Mouse (Mus musculus): ENCODE data around the gene Plxnd1.

The Plxnd1 gene

DNA sequence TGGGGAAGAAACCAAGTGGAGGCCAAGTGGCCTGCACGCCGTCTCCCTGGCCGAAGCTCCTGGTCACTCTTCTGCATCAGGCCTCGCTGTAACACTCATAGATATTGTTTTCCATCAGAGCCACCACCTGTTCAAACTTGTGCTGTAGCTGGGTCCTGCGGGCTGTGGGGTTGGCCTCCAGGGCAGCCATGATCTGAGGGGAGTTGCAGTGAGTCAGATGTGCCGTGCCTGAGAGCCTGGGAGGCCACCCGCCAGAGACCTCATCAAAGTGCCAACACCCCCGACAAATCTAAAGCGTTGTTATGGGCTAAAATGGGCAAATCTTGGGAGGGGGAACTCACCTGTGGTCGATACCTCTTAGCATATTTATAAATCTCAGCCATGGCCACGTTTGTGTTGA, 39.1 kb downstream of the Plxnd1 start:
- DNase-seq, result no peak

DNA sequence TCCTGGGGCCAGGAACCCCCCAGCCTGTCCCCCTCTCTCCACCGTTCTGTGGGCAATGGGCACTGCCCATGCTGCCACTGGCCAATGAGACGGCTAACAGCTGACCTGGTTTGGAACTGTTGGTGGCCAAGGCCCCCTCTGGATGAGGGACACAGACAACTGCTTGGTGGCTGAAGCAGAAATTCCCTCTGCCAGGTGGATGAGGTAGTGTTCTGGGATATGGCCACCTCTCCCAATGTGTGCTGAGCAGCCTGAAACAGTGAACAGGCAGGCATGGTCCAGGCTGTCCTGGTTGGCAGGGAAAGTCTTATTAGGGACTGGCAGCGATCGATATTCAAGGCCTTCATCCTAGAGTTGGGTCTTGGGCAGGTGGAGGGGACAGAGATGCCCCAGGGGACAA, 39.6 kb downstream of the Plxnd1 start:
- no peak for DNase-seq

DNA sequence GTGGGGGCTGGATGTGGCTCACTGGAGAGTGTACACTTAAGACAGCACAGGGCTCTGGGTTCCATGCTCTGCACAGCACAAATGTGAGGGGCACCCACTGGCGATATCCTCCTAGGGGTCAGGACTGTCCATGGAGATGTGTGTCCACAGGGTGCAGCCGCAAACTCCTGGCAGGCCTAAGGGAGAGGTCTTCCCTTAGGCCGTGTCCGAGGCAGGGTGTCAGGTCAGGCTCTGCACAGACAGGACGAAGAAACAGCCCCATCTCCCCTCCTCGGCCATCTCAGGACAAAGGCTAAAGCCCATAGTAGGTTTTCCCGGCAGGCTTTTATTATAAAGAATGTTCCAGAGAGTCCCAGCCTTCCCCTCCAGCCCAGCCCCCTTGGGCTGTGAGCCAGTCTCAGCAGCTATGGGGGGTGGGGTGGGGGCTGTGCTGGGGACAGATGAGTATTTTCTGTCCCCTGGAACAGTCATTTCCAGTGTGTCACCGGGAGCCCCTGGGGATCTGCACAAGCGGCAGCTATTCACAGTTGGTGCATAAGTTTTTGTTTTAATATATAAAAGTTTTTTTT, 40.2 kb downstream of the Plxnd1 start:
- no peak for DNase-seq

DNA sequence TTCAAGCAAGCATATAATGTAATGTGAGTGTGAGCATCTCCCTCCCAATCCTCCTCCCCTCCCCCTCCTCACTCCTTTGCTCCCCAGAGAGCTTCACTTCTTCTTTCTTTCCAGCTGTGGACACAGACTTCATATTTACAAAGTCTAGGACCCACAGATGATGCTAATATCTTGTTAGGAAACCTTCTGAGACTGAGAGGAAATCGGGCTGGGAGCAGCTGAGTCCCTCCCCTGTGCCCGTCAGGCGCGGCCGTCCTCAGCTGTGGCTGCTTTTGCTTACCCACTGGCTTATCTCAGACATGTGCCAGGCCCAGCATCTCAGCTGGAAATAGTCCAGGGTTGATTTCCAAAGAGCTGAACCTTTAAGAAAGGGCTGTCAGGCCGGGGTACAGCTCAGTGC, 48.4 kb downstream of the Plxnd1 start:
- no peak for DNase-seq

DNA sequence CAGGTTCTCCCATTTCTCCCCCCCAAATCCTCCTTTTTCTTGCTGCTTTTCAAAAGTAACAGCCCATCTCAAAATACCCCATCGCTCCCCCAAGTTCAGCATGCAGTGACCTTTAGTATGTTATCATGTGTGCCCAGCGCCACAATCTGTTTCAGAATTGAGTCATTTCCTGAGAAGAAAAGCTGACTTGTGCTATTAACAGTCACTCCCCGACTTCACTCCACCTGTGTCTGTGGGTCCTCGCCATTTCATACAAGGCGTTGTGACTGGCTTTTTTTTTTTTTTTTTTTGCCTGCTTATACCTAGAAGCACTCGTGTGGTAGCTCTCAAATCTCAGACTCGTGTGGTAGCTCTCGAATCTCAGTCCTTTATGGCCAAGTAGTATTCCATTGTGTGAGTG, 49.2 kb downstream of the Plxnd1 start:
- no peak for DNase-seq

DNA sequence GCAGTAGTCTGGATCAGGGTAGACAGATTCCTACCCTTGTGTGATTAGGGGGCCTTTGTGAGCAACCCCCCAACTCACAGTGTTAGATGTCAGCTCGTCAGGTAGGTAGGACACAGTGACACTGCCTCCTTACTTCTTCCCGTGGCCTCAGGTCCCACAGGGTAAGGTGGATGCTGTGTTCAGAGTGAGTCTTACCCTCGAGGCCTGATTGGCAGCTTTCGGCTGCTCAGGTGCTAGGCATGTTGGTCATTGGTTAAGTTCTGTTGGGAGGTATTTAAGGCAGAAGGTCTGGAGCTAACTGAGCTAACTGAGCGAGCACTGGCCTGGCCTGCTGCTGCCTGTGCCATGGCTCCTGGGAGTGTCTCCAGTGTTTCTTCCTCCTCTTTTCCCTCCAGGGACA, 50.2 kb downstream of the Plxnd1 start, which contains the start of gene H1foo:
H1foo (plus strand) TSS at position 301 of the 400 bp plus-strand sequence.
- DNase-seq, result no peak

DNA sequence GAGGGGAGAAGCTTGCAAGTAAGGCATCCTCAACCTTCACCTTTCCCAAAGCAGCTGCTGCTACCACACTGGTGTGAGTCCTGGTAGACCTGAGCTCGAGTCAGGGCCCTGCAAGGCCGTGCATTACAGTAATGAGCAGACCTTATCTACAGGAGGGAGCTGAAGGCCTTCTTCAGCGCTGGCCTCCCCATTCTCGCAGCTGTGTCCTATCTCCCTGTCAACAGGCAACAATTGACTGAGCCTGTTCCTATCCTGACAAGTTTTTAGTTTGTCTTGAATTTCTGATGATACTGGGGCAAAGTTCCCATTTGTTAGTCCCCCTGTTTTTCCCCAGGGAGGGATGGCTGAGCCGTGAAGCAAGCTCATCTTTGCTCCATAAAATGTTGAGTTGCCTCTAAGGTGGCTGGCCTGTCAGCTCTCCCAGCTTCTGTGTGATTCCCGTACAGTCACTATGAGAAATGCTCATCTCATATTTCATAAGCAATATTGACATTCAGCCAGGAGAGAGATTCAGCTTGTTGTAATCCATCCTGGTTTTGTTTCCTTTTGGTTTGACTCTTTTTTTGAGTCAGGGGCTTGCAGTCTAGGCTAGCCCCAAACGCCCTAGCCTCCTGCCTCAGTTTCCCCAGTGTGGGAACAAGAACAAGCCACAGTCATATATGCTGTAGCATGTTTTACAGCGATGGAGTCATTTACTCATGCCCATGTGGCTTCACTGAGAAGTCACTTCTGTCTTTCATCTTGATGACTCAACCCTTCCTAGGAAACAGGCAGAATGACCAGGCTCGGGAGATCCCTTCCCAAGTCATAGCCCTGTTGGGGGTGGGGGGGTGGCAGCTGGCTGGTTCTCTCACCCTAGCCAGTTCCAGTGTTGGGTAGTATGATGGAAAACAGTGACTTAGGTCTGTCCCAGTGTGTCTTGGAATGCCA, 51.0 kb downstream of the Plxnd1 start:
- no peak for DNase-seq

DNA sequence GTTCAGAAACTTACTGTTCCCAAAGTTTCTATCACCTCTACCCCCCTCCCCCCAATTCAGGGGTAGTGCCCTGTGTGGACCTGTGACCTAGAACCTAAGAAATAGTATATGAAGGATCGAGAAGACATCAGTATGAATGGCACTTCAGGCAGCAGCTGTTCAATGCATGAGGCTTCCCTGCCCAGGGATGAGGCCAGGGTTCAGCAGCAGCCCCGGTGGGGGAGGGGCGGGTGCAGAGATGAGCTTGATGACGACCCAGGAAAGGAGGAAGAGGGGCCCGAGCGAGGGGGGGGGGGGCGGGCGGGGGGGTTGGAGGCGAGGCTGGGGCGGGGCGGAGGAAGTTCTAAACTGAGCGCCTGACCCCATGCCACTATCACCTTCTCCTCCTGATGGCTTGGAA, 53.7 kb downstream of the Plxnd1 start:
- peak; percentile 56 for DNase-seq

DNA sequence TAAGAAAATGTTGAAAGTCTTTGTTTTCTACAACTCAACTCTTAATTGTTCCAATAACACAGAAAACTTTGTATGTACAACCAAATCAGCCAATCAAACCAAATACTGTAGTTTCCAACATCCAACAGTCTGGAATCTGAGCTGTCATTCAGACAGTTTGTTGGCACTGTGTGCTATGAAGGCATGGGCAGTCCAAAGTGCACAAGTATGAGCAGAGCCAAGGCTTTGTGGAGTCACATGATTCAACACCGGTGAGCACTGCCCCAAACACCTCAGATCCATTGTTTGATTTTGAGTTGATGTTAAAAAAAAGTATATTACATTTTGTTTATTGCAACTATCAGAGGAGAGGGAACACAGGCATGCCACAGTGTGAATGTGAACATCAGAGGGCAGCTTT, 54.2 kb downstream of the Plxnd1 start:
- DNase-seq, result no peak

DNA sequence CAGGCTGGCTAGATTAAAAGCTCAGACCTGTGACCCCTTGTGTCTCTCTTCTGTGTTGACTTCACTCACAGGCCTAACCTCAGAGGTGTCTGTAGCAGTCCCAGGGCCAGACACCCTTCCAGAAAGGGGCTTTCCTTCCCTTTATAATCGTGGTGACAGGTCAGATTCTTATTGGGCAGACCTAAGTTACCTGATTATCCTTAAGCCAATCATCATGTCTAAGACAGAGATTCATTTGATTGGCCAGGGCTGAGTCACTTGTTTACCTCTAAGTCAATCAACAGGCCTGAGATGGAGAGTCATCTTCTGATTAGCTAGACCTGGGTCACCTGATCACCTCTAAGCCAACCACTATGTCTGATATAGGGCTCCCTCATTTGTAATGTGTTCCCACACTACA, 56.0 kb downstream of the Plxnd1 start:
- DNase-seq, result no peak

DNA sequence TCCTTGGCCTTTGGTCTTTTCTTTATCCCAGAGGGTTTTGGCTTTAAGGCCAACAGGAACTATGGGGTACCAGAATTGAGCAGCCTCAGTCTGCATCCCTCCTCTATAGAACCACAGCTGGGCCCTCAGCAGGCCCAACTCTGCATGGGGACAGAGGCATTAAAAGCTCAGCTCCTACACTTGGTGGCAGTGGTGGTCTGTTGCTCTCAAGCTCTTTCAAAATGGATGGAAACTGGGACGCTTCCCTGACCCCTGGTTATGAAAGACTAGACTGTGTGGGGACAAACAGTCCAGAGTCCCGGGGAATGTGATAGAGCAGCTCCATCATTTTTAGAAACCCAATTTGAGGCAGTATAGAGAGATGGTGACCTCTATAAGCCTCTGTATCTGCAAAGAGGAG, 56.8 kb downstream of the Plxnd1 start:
- no peak for DNase-seq

DNA sequence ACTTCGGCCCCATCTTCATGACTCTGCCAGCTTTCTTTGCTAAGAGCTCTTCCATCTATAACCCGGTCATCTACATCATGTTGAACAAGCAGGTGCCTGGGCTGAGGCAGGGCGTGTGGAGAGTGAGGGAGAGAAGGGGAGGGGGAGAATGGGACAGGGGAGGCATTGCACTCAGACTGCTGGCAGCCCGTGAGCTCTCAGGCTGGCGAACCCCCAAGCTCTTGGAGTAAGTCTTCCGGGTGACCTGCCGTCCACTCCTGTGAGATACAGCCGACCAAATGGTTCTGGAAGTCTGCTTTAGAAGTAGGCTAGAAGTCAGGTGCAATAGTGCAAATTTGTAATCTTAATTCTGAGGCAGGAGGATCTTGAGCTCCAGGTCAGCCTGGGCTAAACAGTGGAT, 59.3 kb downstream of the Plxnd1 start:
- no peak for DNase-seq

DNA sequence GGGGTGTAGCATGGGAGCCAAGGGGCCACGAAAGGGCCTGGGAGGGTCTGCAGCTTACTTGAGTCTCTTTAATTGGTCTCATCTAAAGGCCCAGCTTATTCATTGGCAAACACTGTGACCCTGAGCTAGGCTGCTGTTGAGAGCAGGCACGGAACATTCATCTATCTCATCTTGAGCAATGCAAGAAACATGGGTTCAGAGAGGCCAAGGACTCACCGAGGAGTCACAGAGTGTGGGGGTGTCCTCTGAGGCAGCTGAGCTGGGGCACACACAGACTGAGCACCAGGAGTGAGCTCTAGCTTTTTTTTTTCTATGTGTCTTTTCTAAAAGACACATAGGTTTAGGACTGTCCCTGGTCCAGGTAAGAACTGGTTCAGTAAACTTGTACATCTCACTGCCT, 62.4 kb downstream of the Plxnd1 start:
- no peak for DNase-seq

DNA sequence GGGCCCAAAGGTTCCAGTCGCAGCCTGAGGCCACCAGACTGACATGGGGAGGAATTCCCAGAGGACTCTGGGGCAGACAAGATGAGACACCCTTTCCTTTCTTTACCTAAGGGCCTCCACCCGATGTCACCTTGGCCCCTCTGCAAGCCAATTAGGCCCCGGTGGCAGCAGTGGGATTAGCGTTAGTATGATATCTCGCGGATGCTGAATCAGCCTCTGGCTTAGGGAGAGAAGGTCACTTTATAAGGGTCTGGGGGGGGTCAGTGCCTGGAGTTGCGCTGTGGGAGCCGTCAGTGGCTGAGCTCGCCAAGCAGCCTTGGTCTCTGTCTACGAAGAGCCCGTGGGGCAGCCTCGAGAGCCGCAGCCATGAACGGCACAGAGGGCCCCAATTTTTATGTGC, 63.2 kb downstream of the Plxnd1 start, which contains the start of gene Rho:
Rho (plus strand) TSS at position 110 of the 400 bp plus-strand sequence.
- DNase-seq, result peak; percentile 44

DNA sequence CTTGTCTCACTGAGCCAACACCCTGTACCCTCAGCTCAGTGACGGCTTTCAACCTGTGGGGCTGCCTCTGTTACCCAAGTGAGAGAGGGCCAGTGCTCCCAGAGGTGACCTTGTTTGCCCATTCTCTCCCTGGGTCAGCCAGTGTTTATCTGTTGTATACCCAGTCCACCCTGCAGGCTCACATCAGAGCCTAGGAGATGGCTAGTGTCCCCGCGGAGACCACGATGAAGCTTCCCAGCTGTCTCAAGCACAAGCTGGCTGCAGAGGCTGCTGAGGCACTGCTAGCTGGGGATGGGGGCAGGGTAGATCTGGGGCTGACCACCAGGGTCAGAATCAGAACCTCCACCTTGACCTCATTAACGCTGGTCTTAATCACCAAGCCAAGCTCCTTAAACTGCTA, 64.8 kb downstream of the Plxnd1 start:
- DNase-seq, result peak; percentile 18

DNA sequence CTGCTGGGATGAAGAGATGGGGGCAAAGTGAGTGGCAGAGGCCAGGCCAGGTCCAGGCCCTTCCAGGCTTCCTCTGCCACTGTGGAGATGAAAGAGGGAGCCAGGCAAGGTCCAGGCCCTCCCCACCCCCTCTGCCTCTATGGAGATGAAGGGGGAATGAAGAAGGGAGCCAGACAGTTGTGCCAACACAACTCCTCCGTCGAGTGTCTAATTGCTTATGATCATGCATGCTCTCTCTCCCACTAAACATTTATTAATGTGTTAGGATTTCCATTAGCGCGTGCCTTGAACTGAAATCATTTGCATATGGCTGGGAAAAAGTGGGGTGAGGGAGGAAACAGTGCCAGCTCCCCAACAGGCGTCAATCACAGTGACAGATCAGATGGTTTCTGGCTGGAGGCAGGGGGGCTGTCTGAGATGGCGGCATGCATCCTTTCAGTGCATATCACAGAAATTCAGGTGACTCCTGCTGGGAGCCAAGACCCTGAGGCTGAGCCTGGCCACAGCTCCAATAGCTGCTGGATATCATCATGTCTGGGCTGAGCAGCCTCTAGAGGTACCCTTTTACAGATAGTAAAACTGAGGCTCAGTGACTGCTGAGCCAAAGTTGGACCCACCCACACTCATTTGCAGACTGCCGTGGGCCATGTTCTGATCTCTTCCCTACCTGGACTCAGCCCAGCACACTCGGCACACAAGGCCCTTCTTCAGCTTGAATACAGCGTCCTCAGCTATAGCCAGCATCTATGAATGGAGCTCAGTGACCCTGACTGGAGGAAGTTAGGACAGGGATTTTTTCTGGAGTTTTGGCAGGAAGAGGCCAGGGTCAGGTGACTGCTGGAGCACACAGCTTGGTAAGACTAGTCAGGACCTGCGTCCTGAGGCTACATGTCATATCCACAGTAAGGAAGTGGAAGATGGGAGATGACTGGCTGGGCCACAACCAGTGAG, 67.2 kb downstream of the Plxnd1 start:
- no peak for DNase-seq

DNA sequence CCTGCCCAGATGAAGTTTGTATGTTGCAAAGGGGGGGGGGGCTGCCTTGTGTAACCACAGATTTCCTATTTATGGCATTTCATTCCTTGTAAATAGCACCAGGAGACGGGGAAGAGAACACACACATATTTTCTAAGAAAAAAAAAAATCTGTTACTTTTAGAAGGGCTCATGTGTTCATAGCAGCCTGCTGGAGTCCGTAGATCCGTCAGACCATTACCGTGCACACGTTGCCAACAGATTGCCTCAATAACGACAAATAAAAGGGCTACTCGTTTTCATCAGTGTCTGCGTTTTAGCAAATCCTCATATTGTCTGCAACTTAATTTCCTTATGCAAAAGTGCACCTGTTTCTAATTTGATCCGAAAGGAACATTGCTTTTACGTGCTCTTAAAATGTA, 68.4 kb downstream of the Plxnd1 start:
- no peak for DNase-seq

DNA sequence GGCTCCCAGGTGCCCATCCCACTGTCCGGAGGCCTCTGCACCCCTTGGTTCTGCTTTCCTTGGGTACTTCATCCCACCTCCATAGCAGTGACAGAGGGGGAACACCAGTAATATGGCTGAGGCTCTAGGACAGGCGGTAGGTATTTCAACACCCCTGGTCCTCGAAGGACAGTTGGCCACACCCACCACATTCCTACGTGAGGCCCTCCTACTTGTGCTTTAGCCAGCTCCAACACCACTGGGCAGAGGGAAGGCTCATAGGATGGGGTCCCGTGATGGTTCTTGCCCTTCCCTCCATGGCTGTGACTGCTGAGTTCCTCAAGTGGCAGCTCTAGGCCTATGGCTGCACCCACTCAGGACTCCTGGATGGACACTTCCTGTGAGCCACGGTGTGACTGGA, 70.0 kb downstream of the Plxnd1 start:
- no peak for DNase-seq

DNA sequence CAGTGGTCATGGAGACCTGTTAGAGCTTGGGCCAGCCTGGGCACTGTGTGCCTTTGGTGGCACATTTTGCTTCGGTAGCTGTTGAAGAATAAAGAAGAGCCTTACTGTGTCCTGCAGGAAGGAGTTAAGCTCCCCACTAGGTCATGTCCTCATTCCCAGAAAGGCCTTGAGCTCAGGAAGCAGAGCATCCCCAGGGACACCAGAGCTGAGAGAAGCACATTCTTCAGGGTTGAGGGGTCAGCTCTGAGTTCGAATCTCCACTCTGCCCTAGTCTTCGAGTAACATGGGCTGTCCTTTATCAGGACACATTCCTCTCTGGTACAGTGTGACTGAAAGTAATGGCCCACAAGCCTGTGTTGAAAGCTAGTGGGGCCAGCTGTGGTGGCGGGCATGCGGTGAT, 74.9 kb downstream of the Plxnd1 start:
- no peak for DNase-seq

DNA sequence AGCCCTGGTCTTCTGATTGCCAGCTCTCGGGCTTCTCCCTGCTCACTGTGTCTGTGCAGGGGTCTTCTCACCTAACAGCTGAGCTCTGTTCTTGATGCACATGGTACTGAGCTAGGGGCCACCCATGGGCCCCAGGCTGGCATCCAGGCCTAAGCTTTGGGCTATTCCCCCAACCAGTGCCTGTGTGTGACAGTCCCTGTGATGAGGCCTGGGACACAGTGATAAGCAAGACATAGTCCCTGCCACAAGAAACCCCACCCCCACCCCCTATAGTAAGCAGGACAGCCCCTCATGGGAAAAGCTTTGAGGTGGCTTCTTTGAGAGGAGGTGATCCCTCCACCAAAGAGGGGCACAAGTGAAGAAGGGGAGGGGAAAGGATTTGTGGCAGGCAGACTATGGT, 76.2 kb downstream of the Plxnd1 start:
- no peak for DNase-seq

DNA sequence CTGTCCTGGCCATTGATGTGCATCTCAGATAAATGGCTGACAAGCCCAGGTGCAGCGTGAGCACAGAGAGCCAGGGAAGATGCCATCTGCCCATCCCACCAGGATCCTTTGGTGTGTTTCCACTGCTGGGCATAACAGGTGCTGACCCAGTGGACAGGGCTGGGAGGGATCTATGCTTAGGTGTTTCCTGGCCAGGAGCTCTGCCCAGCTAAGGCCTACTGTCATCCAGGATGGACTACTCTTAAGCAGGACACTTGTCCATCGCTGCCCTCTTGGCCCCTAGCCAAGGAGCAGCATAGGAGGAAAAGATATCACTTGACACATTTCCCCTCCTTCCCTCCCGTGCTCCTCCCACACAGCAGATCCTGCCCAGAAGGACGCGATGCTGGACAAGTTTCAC, 78.2 kb downstream of the Plxnd1 start:
- DNase-seq, result no peak

DNA sequence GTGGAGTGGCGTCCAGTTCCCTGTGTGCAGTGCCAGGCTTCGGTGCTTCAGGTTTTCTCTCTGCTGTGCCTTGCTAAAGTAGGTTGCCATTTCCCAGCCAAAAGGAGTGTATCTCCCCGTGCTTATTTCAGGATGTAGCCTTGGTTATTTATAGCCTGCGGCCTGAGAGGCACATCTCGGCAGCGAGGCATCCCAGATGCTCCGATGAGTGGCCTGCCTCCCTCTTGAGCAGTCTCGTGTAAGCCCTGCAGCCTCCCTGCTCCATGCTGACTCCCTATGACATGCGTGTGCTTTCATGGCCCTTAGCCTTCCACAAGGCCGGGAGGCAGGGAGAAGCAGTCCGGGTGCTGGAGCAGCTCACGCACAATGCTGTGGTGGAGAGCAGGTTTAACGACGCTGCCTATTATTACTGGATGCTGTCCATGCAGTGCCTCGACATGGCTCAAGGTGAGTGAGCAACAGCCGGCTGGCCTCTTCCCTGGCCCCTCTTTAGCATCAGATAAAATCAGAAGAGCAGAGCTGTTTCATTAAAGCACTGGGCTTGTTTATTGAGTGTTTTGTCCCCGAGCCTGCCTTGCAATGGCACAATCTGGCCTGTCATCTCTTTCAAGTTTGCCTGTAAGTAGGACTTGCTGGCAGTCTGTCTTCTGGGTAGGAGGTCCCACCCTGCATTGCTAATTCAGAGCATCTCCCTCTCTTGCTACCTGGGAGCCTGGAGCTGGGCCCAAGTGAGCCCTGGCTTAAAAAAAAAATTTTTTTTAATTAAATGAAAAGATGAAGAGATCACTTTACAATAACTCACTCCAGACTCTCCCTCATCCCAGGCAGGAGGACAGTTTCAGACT, 79.0 kb downstream of the Plxnd1 start:
- peak; percentile 25 for DNase-seq
